Mouse (Mus musculus): ENCODE measurements at regions not wholly inside any gene's neighbourhood (a gene's known extent, or its start where the extent isn't known, plus 50 kb on each side); places are given as distances from the start of the nearest gene placed in this dataset.

- ATAC-seq: peak; percentile 89
- 20% methylated on average over 12 of the region's 12 CpGs for WGBS
- no peaks in the 10 kb centered on the region for H3K9me3 ChIP-seq (replicated peaks)
Measured at GRCm38 (mm10) chr1:19868478-19868877, 659.8 kb downstream of the Tfap2b start.

GRCm38 (mm10) chr1:19881193-19881592 is 672.5 kb downstream of the Tfap2b start:
- Histone ChIP-seq H3K36me3 (ENCODE audit: poor library complexity, severe bottlenecking) (no peaks in the 10 kb centered on the region), H3K27me3 (no peaks in the 10 kb centered on the region), H3K9me3 (replicated peaks) (no peaks in the 10 kb centered on the region), H3K27ac (no peak overlapping the region), H3K4me1 (no peaks in the 10 kb centered on the region), H3K9ac (no peak overlapping the region), H3K4me2 (0 out of 2 replicates have a peak overlapping the region, but pooled peaks have one; percentile 18), H3K4me3 (no peak overlapping the region)
- no peak for ATAC-seq
- 43% methylated on average over 8 of the region's 8 CpGs for WGBS

More at GRCm38 (mm10) chr1:19868478-19868877, 659.8 kb downstream of the Tfap2b start:
- peaks cover 36% of the 10 kb centered on the region for H3K27me3 ChIP-seq
- no peaks in the 10 kb centered on the region for H3K4me1 ChIP-seq
- no peak overlapping the region for H3K9ac ChIP-seq
- no peak overlapping the region for H3K4me3 ChIP-seq
- no peaks in the 10 kb centered on the region for H3K36me3 ChIP-seq (ENCODE audit: poor library complexity, severe bottlenecking)
- H3K4me2 ChIP-seq: no peak overlapping the region
- no peak overlapping the region for H3K27ac ChIP-seq

GRCm38 (mm10) chr1:19899426-19899825 is 690.7 kb downstream of the Tfap2b start:
- Histone ChIP-seq H3K4me1 (peaks cover 15% of the 10 kb centered on the region; the same call in 1 of the 2 replicates), H3K9me3 (replicated peaks) (no peaks in the 10 kb centered on the region), H3K9ac (no peak overlapping the region), H3K27me3 (peaks cover 53% of the 10 kb centered on the region), H3K36me3 (ENCODE audit: poor library complexity, severe bottlenecking) (no peaks in the 10 kb centered on the region), H3K27ac (no peak overlapping the region), H3K4me2 (no peak overlapping the region), H3K4me3 (no peak overlapping the region)
- ATAC-seq: no peak
- 48% methylated on average over 5 of the region's 5 CpGs for WGBS

- WGBS: 10% methylated on average over 12 of the region's 12 CpGs
- peaks cover 15% of the 10 kb centered on the region; the same call in 1 of the 2 replicates for H3K4me1 ChIP-seq
- H3K9ac ChIP-seq: no peak overlapping the region
- ATAC-seq: peak; percentile 30; the same call in 1 of the 2 replicates
- no peaks in the 10 kb centered on the region for H3K36me3 ChIP-seq (ENCODE audit: poor library complexity, severe bottlenecking)
- no peak overlapping the region for H3K27ac ChIP-seq
- peaks cover 53% of the 10 kb centered on the region for H3K27me3 ChIP-seq
- H3K4me3 ChIP-seq: no peak overlapping the region
- H3K4me2 ChIP-seq: no peak overlapping the region; the same call in 1 of the 2 replicates
- H3K9me3 ChIP-seq (replicated peaks): no peaks in the 10 kb centered on the region
Measured at GRCm38 (mm10) chr1:19899889-19900310, 691.2 kb downstream of the Tfap2b start.

GRCm38 (mm10) chr1:19900983-19901531 is 692.3 kb downstream of the Tfap2b start:
- no peaks in the 10 kb centered on the region for H3K36me3 ChIP-seq (ENCODE audit: poor library complexity, severe bottlenecking)
- ATAC-seq: no peak
- H3K4me1 ChIP-seq: peaks cover 15% of the 10 kb centered on the region; the same call in 1 of the 2 replicates
- WGBS: 4% methylated on average over 2 of the region's 2 CpGs
- no peak overlapping the region for H3K4me2 ChIP-seq
- peaks cover 50% of the 10 kb centered on the region for H3K27me3 ChIP-seq
- H3K4me3 ChIP-seq: no peak overlapping the region
- no peaks in the 10 kb centered on the region for H3K9me3 ChIP-seq (replicated peaks)
- no peak overlapping the region for H3K27ac ChIP-seq
- no peak overlapping the region for H3K9ac ChIP-seq

- no peaks in the 10 kb centered on the region for H3K4me1 ChIP-seq
- H3K27me3 ChIP-seq: peaks cover 17% of the 10 kb centered on the region; the same call in 1 of the 2 replicates
- no peaks in the 10 kb centered on the region for H3K36me3 ChIP-seq (ENCODE audit: poor library complexity, severe bottlenecking)
- no peak overlapping the region for H3K9ac ChIP-seq
- ATAC-seq: no peak
- H3K4me3 ChIP-seq: no peak overlapping the region
- H3K9me3 ChIP-seq (replicated peaks): no peaks in the 10 kb centered on the region
- H3K27ac ChIP-seq: no peak overlapping the region
- H3K4me2 ChIP-seq: no peak overlapping the region
- WGBS: 19% methylated on average over 2 of the region's 2 CpGs
Measured at GRCm38 (mm10) chr1:19912194-19912846, 703.6 kb downstream of the Tfap2b start.

GRCm38 (mm10) chr1:19918762-19919161 is 699.1 kb downstream of the Pkhd1 start:
- Histone ChIP-seq H3K27ac (no peak overlapping the region), H3K36me3 (ENCODE audit: poor library complexity, severe bottlenecking) (no peaks in the 10 kb centered on the region), H3K4me2 (no peak overlapping the region), H3K9ac (no peak overlapping the region), H3K4me1 (no peaks in the 10 kb centered on the region), H3K27me3 (peaks cover 9% of the 10 kb centered on the region; the same call in 1 of the 2 replicates), H3K4me3 (no peak overlapping the region), H3K9me3 (replicated peaks) (no peaks in the 10 kb centered on the region)
- no peak for ATAC-seq
- 88% methylated on average over 4 of the region's 4 CpGs for WGBS

- H3K4me3 ChIP-seq: no peak overlapping the region
- H3K4me1 ChIP-seq: peaks cover 4% of the 10 kb centered on the region; the same call in 1 of the 2 replicates
- WGBS: 69% methylated on average over 1 of the region's 1 CpGs
- no peak overlapping the region for H3K27ac ChIP-seq
- H3K36me3 ChIP-seq (ENCODE audit: poor library complexity, severe bottlenecking): no peaks in the 10 kb centered on the region
- no peak overlapping the region for H3K9ac ChIP-seq
- ATAC-seq: no peak; the same call in 1 of the 2 replicates
- H3K27me3 ChIP-seq: peaks cover 19% of the 10 kb centered on the region
- H3K9me3 ChIP-seq (replicated peaks): no peaks in the 10 kb centered on the region
- no peak overlapping the region for H3K4me2 ChIP-seq
Measured at GRCm38 (mm10) chr1:19927192-19927591, 690.7 kb downstream of the Pkhd1 start.

- ATAC-seq: peak; percentile 57; the same call in 1 of the 2 replicates
- WGBS: under 1% methylated on average over 5 of the region's 5 CpGs
- no peak overlapping the region for H3K4me2 ChIP-seq
Measured at GRCm38 (mm10) chr1:19927736-19928327, 690.0 kb downstream of the Pkhd1 start.

GRCm38 (mm10) chr1:19951050-19951679 is 666.7 kb downstream of the Pkhd1 start:
- WGBS: 24% methylated on average over 7 of the region's 7 CpGs
- 0 out of 2 replicates have a peak, but pooled peaks cover 6% of the 10 kb centered on the region for H3K27me3 ChIP-seq
- H3K4me3 ChIP-seq: no peak overlapping the region
- H3K27ac ChIP-seq: no peak overlapping the region
- no peaks in the 10 kb centered on the region for H3K36me3 ChIP-seq (ENCODE audit: poor library complexity, severe bottlenecking)
- no peak overlapping the region for H3K4me2 ChIP-seq
- ATAC-seq: no peak
- 0 out of 2 replicates have a peak, but pooled peaks cover 5% of the 10 kb centered on the region for H3K4me1 ChIP-seq
- no peaks in the 10 kb centered on the region for H3K9me3 ChIP-seq (replicated peaks)
- H3K9ac ChIP-seq: no peak overlapping the region

More at GRCm38 (mm10) chr1:19927736-19928327, 690.0 kb downstream of the Pkhd1 start:
- H3K4me1 ChIP-seq: peaks cover 4% of the 10 kb centered on the region; the same call in 1 of the 2 replicates
- H3K4me3 ChIP-seq: no peak overlapping the region
- no peaks in the 10 kb centered on the region for H3K36me3 ChIP-seq (ENCODE audit: poor library complexity, severe bottlenecking)
- no peaks in the 10 kb centered on the region for H3K9me3 ChIP-seq (replicated peaks)
- no peak overlapping the region for H3K9ac ChIP-seq
- H3K27me3 ChIP-seq: peaks cover 19% of the 10 kb centered on the region
- no peak overlapping the region for H3K27ac ChIP-seq

- ATAC-seq: no peak
Measured at GRCm38 (mm10) chr1:19951680-19952248, 666.1 kb downstream of the Pkhd1 start.

More at GRCm38 (mm10) chr1:19951680-19952248, 666.1 kb downstream of the Pkhd1 start:
- no peak overlapping the region for H3K27ac ChIP-seq
- H3K36me3 ChIP-seq (ENCODE audit: poor library complexity, severe bottlenecking): no peaks in the 10 kb centered on the region
- WGBS: 26% methylated on average over 8 of the region's 8 CpGs
- 0 out of 2 replicates have a peak, but pooled peaks cover 6% of the 10 kb centered on the region for H3K27me3 ChIP-seq
- H3K9ac ChIP-seq: no peak overlapping the region
- no peaks in the 10 kb centered on the region for H3K9me3 ChIP-seq (replicated peaks)
- no peak overlapping the region for H3K4me3 ChIP-seq
- H3K4me1 ChIP-seq: 0 out of 2 replicates have a peak, but pooled peaks cover 5% of the 10 kb centered on the region
- no peak overlapping the region for H3K4me2 ChIP-seq

Data from forebrain, embryonic 13.5 days (tissue).